Mouse (Mus musculus) midbrain, embryonic 14.5 days (tissue): Measurements from ENCODE around the gene Abhd12b. TPM values are rescaled to one million over a fixed set of nuclear protein-coding genes. Genes with fewer than 3 reads are reported as not detected.
"Not testable (repeated sequence)": the region's sequence is repeated elsewhere in the genome, so short reads cannot be mapped to it uniquely, and the experiment has no call there.

Source experiments
- ATAC-seq: fragments of 200-750 bp; cut with Nextera tagmentation; 2 replicates; pipeline ENCODE4 v1.8.0; 2017; ENCODE audit warnings: moderate number of reproducible peaks, moderate library complexity; ENCODE audit not compliant: low FRiP score, low TSS enrichment
- DNase-seq: peaks from one replicate; pipeline ENCODE4 v3.0.0-alpha.2; 2015
- H3K27ac ChIP-seq: fragments of 300-500 bp; sonication (generic); replicated peaks from 2 replicates; pipeline ENCODE4 v1.5.1; 2014; ENCODE audit warnings: mild to moderate bottlenecking, low read depth, low read length, moderate library complexity
- H3K27me3 ChIP-seq: fragments of 300-500 bp; sonication (generic); 2 replicates; pipeline ENCODE4 v1.6.1; 2014; ENCODE audit warnings: low read length, control low read depth, mixed read lengths; ENCODE audit not compliant: control insufficient read depth, insufficient read depth
- H3K36me3 ChIP-seq: fragments of 300-500 bp; sonication (generic); 2 replicates; pipeline ENCODE4 v1.6.1; 2014; ENCODE audit warnings: low read length, control low read depth; ENCODE audit not compliant: control insufficient read depth, insufficient read depth
- H3K4me1 ChIP-seq: fragments of 300-500 bp; sonication (generic); 2 replicates; pipeline ENCODE4 v1.6.1; 2014; ENCODE audit warnings: mild to moderate bottlenecking, antibody characterized with exemption, low read length, control low read depth; ENCODE audit not compliant: control insufficient read depth, insufficient read depth
- H3K4me2 ChIP-seq: fragments of 300-500 bp; sonication (generic); 2 replicates; pipeline ENCODE4 v1.6.1; 2014; ENCODE audit warnings: mild to moderate bottlenecking, low read length, moderate library complexity
- H3K4me3 ChIP-seq: fragments of 300-500 bp; sonication (generic); replicated peaks from 2 replicates; pipeline ENCODE4 v1.5.1; 2014; ENCODE audit warnings: low read depth, low read length
- H3K9ac ChIP-seq: fragments of 300-500 bp; sonication (generic); replicated peaks from 2 replicates; pipeline ENCODE4 v1.6.1; 2014; ENCODE audit warnings: mild to moderate bottlenecking, low read length, moderate library complexity
- H3K9me3 ChIP-seq: fragments of 300-500 bp; sonication (generic); 2 replicates; pipeline ENCODE4 v1.6.1; 2016; ENCODE audit warnings: low read length, control low read depth, mixed read lengths; ENCODE audit not compliant: control insufficient read depth
- WGBS: fragments of 180-500 bp; shearing (Covaris S2); extraction: QIAGEN DNeasy Blood & Tissue Kit; methylation state at CpG from one replicate; pipeline ENCODE4 v1.1.7; 2014; 5-methylcytosine and 5-hydroxymethylcytosine counted together
- polyA plus RNA-seq: library from polyadenylated mRNA; unstranded; fragments of >200 nt; fragmentation: Nextera tagmentation; extraction: Ambion mirVana; gene quantifications from 2 replicates; pipeline ENCODE4 v1.2.1, GENCODE M21; 2014

The Abhd12b gene
- polyA plus RNA-seq, 1 experiment from 2014 or later = 0.39 TPM

- 85% methylated on average over 3 of the region's 3 CpGs for whole genome bisulfite sequencing
- DNase-seq = no peak
These were observed 10.8 kb downstream of the Abhd12b start for GRCm38 (mm10) chr12:70164741-70165140.

GRCm38 (mm10) chr12:70167950-70168349 lies 14.0 kb downstream of the Abhd12b start:
- Histone ChIP-seq H3K4me1 (no peaks in the 10 kb centered on the region), H3K27ac (no peak overlapping the region), H3K9me3 (no peaks in the 10 kb centered on the region), H3K36me3 (no peaks in the 10 kb centered on the region), H3K4me3 (no peak overlapping the region), H3K9ac (no peak overlapping the region), H3K27me3 (no peaks in the 10 kb centered on the region), H3K4me2 (no peak overlapping the region)
- WGBS = 94% methylated on average over 4 of the region's 4 CpGs
- no peak for DNase-seq
- no peak for ATAC-seq

More at GRCm38 (mm10) chr12:70164741-70165140, 10.8 kb downstream of the Abhd12b start:
- no peaks in the 10 kb centered on the region for H3K27me3 ChIP-seq
- H3K4me2 ChIP-seq = no peak overlapping the region
- no peaks in the 10 kb centered on the region for H3K9me3 ChIP-seq
- H3K36me3 ChIP-seq = no peaks in the 10 kb centered on the region
- H3K27ac ChIP-seq = no peak overlapping the region
- ATAC-seq = no peak
- no peaks in the 10 kb centered on the region for H3K4me1 ChIP-seq
- H3K4me3 ChIP-seq = no peak overlapping the region
- no peak overlapping the region for H3K9ac ChIP-seq

GRCm38 (mm10) chr12:70169969-70170368 lies 16.0 kb downstream of the Abhd12b start:
- Histone ChIP-seq H3K27ac (no peak overlapping the region), H3K27me3 (no peaks in the 10 kb centered on the region), H3K9ac (no peak overlapping the region), H3K4me3 (no peak overlapping the region), H3K9me3 (no peaks in the 10 kb centered on the region), H3K4me1 (no peaks in the 10 kb centered on the region), H3K4me2 (no peak overlapping the region), H3K36me3 (no peaks in the 10 kb centered on the region)
- ATAC-seq (no peak), DNase-seq (no peak)
- WGBS = 87% methylated on average over 1 of the region's 1 CpGs

- H3K4me1 ChIP-seq, DNase-seq, H3K9ac ChIP-seq, H3K9me3 ChIP-seq, H3K36me3 ChIP-seq, H3K4me2 ChIP-seq, H3K27me3 ChIP-seq, H3K27ac ChIP-seq, ATAC-seq: not testable (repeated sequence)
- peak overlapping the region; percentile 20; the same call in 1 of the 2 replicates for H3K4me3 ChIP-seq
- WGBS = 92% methylated on average over 8 of the region's 8 CpGs
These were observed 29.6 kb downstream of the Abhd12b start for GRCm38 (mm10) chr12:70183507-70183906.

- DNase-seq (peak; percentile 35), ATAC-seq (no peak)
- Histone ChIP-seq H3K9ac (no peak overlapping the region), H3K4me1 (no peaks in the 10 kb centered on the region), H3K36me3 (no peaks in the 10 kb centered on the region), H3K27ac (no peak overlapping the region), H3K4me2 (peak overlapping the region; percentile 12; the same call in 1 of the 2 replicates), H3K9me3 (no peaks in the 10 kb centered on the region), H3K27me3 (no peaks in the 10 kb centered on the region), H3K4me3 (peak overlapping the region; percentile 20)
- 77% methylated on average over 22 of the region's 22 CpGs for WGBS
These were observed 30.3 kb downstream of the Abhd12b start for GRCm38 (mm10) chr12:70184173-70184783.

GRCm38 (mm10) chr12:70192267-70192727 lies 38.4 kb downstream of the Abhd12b start:
- peak overlapping the region; percentile 74 for H3K27ac ChIP-seq
- peak overlapping the region; percentile 47 for H3K4me2 ChIP-seq
- H3K4me1 ChIP-seq = no peaks in the 10 kb centered on the region
- no peaks in the 10 kb centered on the region for H3K36me3 ChIP-seq
- H3K4me3 ChIP-seq = peak overlapping the region; percentile 22; the same call in 1 of the 2 replicates
- H3K27me3 ChIP-seq = no peaks in the 10 kb centered on the region
- no peaks in the 10 kb centered on the region for H3K9me3 ChIP-seq
- DNase-seq = peak; percentile 61
- no peak overlapping the region; the same call in 1 of the 2 replicates for H3K9ac ChIP-seq
- 30% methylated on average over 19 of the region's 19 CpGs for WGBS
- no peak for ATAC-seq

- ATAC-seq (no peak), DNase-seq (no peak)
- Histone ChIP-seq H3K36me3 (no peaks in the 10 kb centered on the region), H3K27ac (no peak overlapping the region), H3K4me2 (no peak overlapping the region), H3K9me3 (no peaks in the 10 kb centered on the region), H3K27me3 (no peaks in the 10 kb centered on the region), H3K4me3 (no peak overlapping the region), H3K4me1 (no peaks in the 10 kb centered on the region), H3K9ac (no peak overlapping the region)
- 95% methylated on average over 6 of the region's 6 CpGs for WGBS
These were observed 41.5 kb downstream of the Abhd12b start for GRCm38 (mm10) chr12:70195426-70195825.

GRCm38 (mm10) chr12:70196341-70196740 lies 42.4 kb downstream of the Abhd12b start:
- Histone ChIP-seq H3K4me1 (no peaks in the 10 kb centered on the region), H3K9ac (no peak overlapping the region), H3K4me2 (no peak overlapping the region), H3K36me3 (no peaks in the 10 kb centered on the region), H3K9me3 (no peaks in the 10 kb centered on the region), H3K27ac (no peak overlapping the region), H3K4me3 (no peak overlapping the region), H3K27me3 (no peaks in the 10 kb centered on the region)
- no peak for ATAC-seq
- DNase-seq = no peak
- 88% methylated on average over 5 of the region's 5 CpGs for WGBS

GRCm38 (mm10) chr12:70201926-70202529 lies 48.1 kb downstream of the Abhd12b start:
- no peaks in the 10 kb centered on the region for H3K27me3 ChIP-seq
- H3K4me2 ChIP-seq = no peak overlapping the region
- H3K36me3 ChIP-seq = no peaks in the 10 kb centered on the region
- DNase-seq (no peak), ATAC-seq (no peak)
- WGBS = 79% methylated on average over 5 of the region's 5 CpGs
- H3K27ac ChIP-seq = no peak overlapping the region
- no peaks in the 10 kb centered on the region for H3K4me1 ChIP-seq
- H3K9me3 ChIP-seq = no peaks in the 10 kb centered on the region
- no peak overlapping the region for H3K4me3 ChIP-seq
- H3K9ac ChIP-seq = no peak overlapping the region
